In genomic region chr4:34498781-34499180, GRCm38 (mm10) we compare ENCODE assay signal across 15 mouse cellular contexts. TPM values are rescaled to one million over a fixed set of nuclear protein-coding genes. Genes with fewer than 3 reads are reported as not detected.
DNase-seq lines count a peak whose midpoint lies in the region; ATAC-seq lines count a peak whose summit lies in the region.
"Had no signal": no experiment of that assay in that cellular context is flagged by ENCODE, and none has a peak within 500 bp of the region (broad histone marks: within the 10 kb centered on the region; RNA-seq: fewer than 3 reads in every experiment).

No protein-coding gene starts in this region.

- ATAC-seq in cerebellum, adult (ENCODE audit: insufficient number of reproducible peaks, low FRiP score, low TSS enrichment): peak; percentile 86
- ATAC-seq in megakaryocyte progenitor cell, adult 5-6 weeks (replicated peaks; ENCODE audit: poor library complexity): no peak
- ATAC-seq: forebrain, embryonic 13.5 days had no signal

- peak; percentile 81 to 88 for DNase-seq in cerebellum, adult 18-20 months
- DNase-seq in cerebellum, postnatal 25 days: peak; percentile 85 to 88
- DNase-seq in lung, postnatal 14 days: peak; percentile 54
- DNase-seq in adrenal gland, postnatal 25 days: no peak
- DNase-seq in adrenal gland, adult 18-20 months (ENCODE audit: low spot score in 2 of 2): no peak
- no peak for DNase-seq in left cerebral cortex, adult 11 months (ENCODE audit: low spot score)
- DNase-seq: adrenal gland, postnatal 10 days; gastrocnemius, postnatal 10 days; heart, adult 18-20 months; heart, postnatal 4 days; midbrain, embryonic 14.5 days; thymus, adult 2 months had no signal

RNA-seq across cellular contexts. Expression of gene Akirin2, which starts 52.0 kb away (rescaled TPM):
- total RNA-seq in adrenal gland, postnatal 25 days (2021): 70.2 and 79.2 TPM in 2 replicates
- total RNA-seq in megakaryocyte progenitor cell, adult 5-6 weeks (2015): 48.9 and 56.4 TPM in 2 replicates
- total RNA-seq in megakaryocyte progenitor cell, adult 5-6 weeks (2017): 43.6 and 45.2 TPM in 2 replicates
- 10 to 100 TPM; 67.5 to 76.6 TPM for total RNA-seq in adrenal gland, adult 18-20 months (2021)

Comparison
In these comparisons a context has a peak if more than half of its experiments do, and no peak if none do; other contexts are left out.
1. DNase-seq: peak in cerebellum, adult 18-20 months (2 of 2), cerebellum, postnatal 25 days (2 of 2) and lung, postnatal 14 days (single experiment); none in adrenal gland, postnatal 25 days (single experiment), adrenal gland, adult 18-20 months (0 of 2) and left cerebral cortex, adult 11 months (single experiment).